Mouse (Mus musculus) right cerebral cortex, postnatal 36 days (tissue): ENCODE measurements around the gene Ppp1r14c.

Experiments used
- DNase-seq, 2 experiments: peaks; one replicate each; pipeline ENCODE4 v3.0.0; 2022; ENCODE audit warnings: low spot score in 2 of 2, mixed read lengths in 1 of 2

The Ppp1r14c gene

GRCm38 (mm10) chr10:3366036-3366869, at the start of gene Ppp1r14c:
TSS of gene Ppp1r14c (plus strand) at chr10:3366057.
- DNase-seq, result peak; percentile 52 to 59

DNA sequence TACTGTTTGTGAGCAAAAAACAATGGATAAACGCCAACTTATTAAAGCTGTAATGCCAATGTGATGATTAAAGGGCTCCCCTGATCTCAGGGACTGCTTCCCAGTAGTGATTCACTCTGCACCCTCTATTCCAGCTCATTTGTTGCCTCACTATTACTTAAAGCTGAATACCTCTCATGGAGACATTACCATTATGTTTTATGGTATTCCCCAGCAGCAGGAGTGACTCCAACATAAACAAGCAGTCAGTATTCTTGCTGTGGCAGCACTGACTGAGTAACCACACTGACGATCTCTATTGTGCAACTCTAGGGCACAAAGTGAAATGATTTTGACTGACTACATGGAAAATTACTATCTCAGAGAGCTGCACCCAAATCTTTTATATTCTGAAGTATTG, 44.5 kb upstream of the Ppp1r14c start:
- DNase-seq, result no peak

- no peak for DNase-seq
Observed at GRCm38 (mm10) chr10:3325447-3325846, 40.4 kb upstream of the Ppp1r14c start.

DNA sequence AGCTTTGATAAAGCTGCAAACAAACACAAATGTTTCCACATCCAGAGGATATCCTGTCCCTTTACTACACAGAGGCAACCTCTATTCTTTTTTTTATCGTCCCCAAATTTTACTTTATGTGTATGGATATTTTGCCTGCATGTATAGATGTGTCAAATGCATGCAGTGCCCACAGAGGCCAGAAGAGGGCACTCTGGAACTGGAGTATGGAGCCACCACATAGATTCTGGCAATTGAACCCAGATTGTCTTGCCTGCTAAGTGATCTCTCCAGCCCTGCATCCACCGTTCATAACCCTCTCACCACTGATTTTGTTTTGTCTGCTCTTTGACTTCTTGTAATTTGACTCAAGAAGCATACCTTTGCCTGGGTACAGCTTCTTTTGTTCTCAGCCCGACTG, 33.0 kb upstream of the Ppp1r14c start:
- peak; percentile 67 to 69 for DNase-seq

GRCm38 (mm10) chr10:3334570-3334969, 31.3 kb upstream of the Ppp1r14c start:
- no peak for DNase-seq

DNA sequence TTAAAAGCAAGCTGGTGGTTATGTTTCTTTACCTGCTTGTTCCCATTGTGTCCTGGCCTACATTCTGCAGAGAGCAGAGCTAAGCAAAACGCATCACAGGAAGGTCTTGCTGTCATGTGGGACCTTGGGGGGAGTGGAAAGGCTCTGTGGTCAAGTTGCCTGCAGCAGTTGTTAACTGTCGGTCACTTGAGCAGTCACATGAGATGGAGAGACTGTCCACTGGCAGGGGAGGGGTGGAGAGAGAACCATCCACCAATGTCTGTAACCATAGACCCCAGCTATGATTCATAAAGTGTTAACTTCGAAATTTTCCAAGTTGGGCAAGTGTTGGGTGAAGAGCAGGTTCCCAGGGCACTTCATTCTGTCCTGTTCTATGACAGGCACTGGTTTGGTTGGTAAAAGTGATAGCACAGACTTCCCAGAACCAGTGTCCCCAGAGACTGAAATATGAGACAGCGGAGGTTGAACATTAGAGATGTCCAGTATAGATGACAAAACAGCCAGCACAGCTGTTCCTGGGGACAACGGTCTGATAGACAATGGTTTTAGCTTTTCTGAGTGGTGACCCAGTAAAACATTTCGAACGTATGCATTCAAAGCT, 29.0 kb upstream of the Ppp1r14c start:
- DNase-seq, result no peak

- no peak for DNase-seq
Observed at GRCm38 (mm10) chr10:3337330-3337901, 28.4 kb upstream of the Ppp1r14c start.

DNA sequence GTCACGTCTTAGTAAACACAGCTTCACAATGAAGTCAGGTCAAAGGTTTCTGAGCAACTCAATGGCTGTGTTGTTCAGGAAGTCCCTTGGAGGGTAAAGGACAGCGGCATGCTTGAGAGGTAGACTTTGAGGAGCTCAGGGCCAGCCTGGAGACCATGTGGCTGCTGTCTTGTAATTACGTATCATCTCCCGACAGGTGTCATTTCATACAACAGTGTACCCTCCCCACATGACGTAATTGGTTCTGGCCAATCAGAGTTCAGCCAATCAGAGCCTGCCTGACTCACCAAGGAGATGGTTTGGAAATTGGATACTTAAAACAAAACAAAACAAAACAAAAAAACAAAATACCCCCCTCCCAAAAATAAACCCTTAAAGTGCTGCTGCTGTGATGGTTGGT, 20.2 kb upstream of the Ppp1r14c start:
- DNase-seq, result no peak

- no peak for DNase-seq
Observed at GRCm38 (mm10) chr10:3359531-3359930, 6.3 kb upstream of the Ppp1r14c start.

DNA sequence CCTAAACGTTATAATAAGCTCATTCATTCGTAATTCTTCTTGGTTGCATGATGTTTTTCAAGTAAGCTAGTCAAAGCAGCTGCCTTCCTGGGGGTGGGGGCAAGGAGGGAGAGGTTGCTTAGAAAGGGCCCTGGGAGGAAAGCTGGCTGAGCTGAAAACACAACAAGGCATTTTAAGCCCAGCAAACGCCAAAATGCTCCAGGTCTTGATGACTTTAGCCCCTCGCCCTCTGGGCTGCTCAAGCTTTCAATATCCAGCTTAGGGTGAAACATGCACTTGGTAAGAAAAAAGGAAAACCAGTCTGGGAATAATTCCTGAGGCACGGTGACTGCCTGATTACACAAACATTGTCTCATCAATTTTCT, 204 bp upstream of the Ppp1r14c start:
- DNase-seq, result no peak

DNA sequence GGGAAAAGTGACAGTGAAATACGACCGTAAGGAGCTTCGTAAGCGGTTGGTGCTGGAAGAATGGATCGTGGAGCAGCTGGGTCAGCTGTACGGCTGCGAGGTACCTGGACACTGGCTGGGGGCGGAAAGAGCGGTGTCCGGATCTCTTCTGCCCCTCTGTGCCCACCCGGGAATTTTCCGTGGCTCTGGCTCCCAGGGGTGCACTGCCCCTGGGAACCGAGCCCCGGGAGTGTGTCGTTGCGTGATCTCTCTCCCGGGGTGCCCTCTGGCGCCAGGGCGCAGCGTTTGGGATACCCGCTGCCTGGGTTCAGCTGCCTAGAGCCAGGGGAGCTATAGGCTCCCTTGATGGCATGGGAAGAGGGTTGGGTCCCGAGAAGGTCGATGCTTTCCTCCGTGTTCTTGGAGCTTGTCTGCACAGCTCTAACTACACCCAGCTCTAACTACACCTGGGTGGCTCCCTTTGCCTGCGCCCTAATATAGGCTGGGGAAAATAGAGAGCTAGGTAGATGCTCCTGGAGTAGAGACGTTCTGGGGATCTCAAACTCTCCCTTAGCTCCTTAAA, 1.1 kb downstream of the Ppp1r14c start:
- DNase-seq, result peak; percentile 18 to 25

DNA sequence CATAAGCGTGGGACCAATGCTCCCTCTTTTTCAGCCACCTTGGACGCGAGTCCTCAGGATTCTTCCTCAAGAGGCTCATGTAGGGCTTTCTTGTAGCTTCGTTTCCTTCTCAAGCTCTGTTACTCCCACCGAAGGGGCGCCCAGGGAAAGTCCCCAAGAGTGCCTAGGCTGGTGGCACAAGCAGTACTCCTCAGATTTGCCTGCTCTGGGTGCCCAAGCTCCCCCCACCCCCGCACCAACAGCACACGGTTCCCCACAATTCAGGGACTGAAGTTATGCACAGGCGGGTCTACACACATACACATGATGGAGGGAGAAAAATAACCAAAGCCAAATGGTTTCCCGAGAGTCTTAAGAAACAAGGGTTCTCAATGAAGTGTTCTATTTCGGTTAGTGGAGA, 1.6 kb downstream of the Ppp1r14c start:
- peak in 1 of 2 experiments; percentile 2 for DNase-seq

DNA sequence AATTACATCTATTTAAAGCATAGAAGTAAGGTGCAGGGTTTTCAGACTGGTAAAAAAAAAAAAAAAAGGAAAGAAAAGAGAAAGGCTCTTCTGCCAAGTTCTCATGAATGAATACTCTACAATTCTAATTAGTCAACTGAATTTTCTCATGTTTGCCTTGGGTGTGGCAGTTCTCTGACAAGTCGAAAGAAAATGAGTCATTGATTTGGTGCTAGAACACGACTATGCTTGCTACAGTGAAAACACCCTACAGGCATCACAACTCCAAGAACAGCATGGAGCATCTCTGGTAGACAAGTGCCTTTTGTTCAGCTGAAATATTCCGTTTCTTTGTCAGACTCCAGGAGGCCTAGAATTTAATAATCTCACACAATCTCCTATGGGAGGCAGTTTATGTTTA, 17.3 kb downstream of the Ppp1r14c start:
- DNase-seq, result no peak

GRCm38 (mm10) chr10:3392251-3392650, 26.4 kb downstream of the Ppp1r14c start:
- DNase-seq, result no peak

GRCm38 (mm10) chr10:3393548-3393947, 27.7 kb downstream of the Ppp1r14c start:
- DNase-seq, result no peak

DNA sequence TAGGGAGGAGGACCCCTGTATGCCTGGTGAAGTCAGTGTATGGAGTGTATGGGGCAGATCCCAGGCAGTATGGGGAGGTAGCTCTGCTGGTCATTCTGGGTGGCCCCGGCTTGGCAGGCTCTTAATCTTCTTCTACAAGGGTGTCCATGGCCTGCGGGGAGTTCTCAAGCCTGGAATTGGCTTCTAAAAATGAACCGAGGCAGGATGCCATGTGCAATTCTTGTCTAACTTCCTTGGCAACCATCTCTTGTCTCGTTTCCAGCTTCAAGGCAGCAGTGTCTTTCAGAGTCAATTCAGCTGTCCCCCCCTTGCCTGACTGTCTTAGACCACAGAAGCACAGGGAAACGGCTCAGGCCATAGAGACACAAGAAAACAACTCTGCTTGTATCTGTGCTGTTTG, 28.3 kb downstream of the Ppp1r14c start:
- peak; percentile 15 to 25 for DNase-seq

- DNase-seq, result no peak
Observed at GRCm38 (mm10) chr10:3394671-3395288, 28.9 kb downstream of the Ppp1r14c start.

- no peak for DNase-seq
Observed at GRCm38 (mm10) chr10:3395341-3395931, 29.6 kb downstream of the Ppp1r14c start.

DNA sequence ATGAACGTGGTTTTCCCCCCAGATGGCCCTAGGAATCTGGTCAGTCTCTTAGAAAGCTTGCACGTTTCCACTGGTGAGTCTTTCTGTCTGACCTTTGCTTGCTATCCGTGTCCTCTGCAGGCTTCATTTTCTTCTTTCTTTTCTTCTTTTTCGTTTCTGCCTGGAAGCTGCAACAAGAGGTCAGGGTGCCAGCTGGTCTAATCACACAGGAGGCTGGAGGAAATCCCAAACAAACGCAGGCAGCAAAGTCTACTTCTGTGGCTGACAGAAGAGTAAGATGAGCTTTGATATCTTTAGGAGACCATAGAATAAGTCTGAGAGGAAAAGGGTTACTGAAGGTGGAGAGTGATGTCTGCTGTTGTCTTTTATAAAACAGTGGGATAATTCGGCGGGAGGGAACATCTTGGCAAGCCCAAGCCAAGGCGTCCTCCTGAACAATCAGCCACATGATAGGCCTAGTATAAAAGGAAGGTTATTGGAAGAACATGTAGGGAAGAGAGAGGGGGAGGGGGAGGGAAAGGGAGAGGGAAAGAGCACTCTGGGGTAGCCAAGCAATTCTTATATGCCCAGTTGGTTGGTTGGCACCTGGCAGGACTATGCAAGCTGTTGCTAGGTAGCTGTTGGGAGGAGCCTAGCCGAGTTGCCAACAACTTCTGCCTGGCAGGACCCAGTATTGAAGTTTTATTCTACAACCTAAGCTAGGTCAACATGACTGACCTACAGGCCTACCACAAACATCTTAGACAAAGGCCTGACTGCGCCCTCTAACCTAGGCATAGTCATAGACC, 30.3 kb downstream of the Ppp1r14c start:
- DNase-seq, result no peak

GRCm38 (mm10) chr10:3397406-3397805, 31.5 kb downstream of the Ppp1r14c start:
- no peak for DNase-seq

DNA sequence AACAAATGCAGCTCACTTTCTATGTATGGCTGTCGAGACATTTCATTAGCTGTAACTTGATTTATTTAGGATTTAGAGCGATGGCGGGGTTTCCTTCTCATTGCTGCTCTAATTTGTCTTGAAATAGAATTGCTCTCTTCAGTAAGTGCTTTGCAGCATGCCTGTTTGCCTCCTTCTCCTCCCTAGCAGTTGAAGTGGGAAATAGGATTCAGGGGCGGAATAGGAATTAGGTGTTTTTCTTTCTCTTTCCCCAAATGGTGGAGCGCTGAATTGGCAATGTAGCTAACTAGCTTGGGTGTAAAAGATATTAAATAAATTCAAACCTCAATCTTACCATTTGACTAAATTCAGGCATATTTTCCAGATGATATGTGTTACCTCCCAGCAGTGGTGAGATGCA, 32.2 kb downstream of the Ppp1r14c start:
- DNase-seq, result peak in 1 of 2 experiments; percentile 23
